Mouse (Mus musculus) brain, adult 2 months (tissue): Measurements from ENCODE around the gene Tmem37.
A peak's percentile ranks its signal among the peaks of the same experiment; 100 is the strongest.

Source experiments
- DNase-seq: peaks from one replicate; pipeline ENCODE4 v3.0.0; 2011; ENCODE audit warnings: low read depth, low spot score

Tmem37 gene

GRCm38 (mm10) chr1:120073519-120074306 lies at the start of gene Tmem37:
TSS of gene Tmem37 (minus strand) at chr1:120074074.
- DNase-seq, result peak; percentile 23

GRCm38 (mm10) chr1:120122634-120123383 lies 48.9 kb upstream of the Tmem37 start:
- DNase-seq, result no peak

GRCm38 (mm10) chr1:120121930-120122530 lies 48.2 kb upstream of the Tmem37 start:
- DNase-seq, result no peak

GRCm38 (mm10) chr1:120120969-120121811 lies 47.3 kb upstream of the Tmem37 start, which contains the start of the genes Dbi and 3110009E18Rik:
TSS of gene Dbi (minus strand) at chr1:120121078.
TSS of gene 3110009E18Rik (plus strand) at chr1:120121187.
- DNase-seq, result peak; percentile 99

- peak; percentile 48 for DNase-seq
Measured at GRCm38 (mm10) chr1:120120141-120120968, 46.5 kb upstream of the Tmem37 start.

GRCm38 (mm10) chr1:120119389-120119788 lies 45.5 kb upstream of the Tmem37 start:
- DNase-seq, result no peak

- DNase-seq, result no peak
Measured at GRCm38 (mm10) chr1:120118854-120119253, 45.0 kb upstream of the Tmem37 start.

GRCm38 (mm10) chr1:120116106-120116505 lies 42.2 kb upstream of the Tmem37 start:
- DNase-seq, result peak; percentile 73

GRCm38 (mm10) chr1:120115671-120116081 lies 41.8 kb upstream of the Tmem37 start:
- peak; percentile 96 for DNase-seq

GRCm38 (mm10) chr1:120112251-120113187 lies 38.6 kb upstream of the Tmem37 start:
- DNase-seq, result no peak

- DNase-seq, result no peak
Measured at GRCm38 (mm10) chr1:120111766-120112165, 37.9 kb upstream of the Tmem37 start.

GRCm38 (mm10) chr1:120109741-120110432 lies 36.0 kb upstream of the Tmem37 start:
- DNase-seq, result no peak

GRCm38 (mm10) chr1:120105556-120105959 lies 31.7 kb upstream of the Tmem37 start:
- DNase-seq, result no peak

GRCm38 (mm10) chr1:120101227-120101609 lies 27.3 kb upstream of the Tmem37 start:
- DNase-seq, result no peak

- no peak for DNase-seq
Measured at GRCm38 (mm10) chr1:120100456-120101226, 26.8 kb upstream of the Tmem37 start.

- peak; percentile 55 for DNase-seq
Measured at GRCm38 (mm10) chr1:120099483-120099882, 25.6 kb upstream of the Tmem37 start.

GRCm38 (mm10) chr1:120098327-120098726 lies 24.5 kb upstream of the Tmem37 start:
- peak; percentile 67 for DNase-seq

- DNase-seq, result no peak
Measured at GRCm38 (mm10) chr1:120094920-120095319, 21.0 kb upstream of the Tmem37 start.
